Mouse (Mus musculus): ENCODE measurements at regions not wholly inside any gene's neighbourhood (a gene's known extent, or its start where the extent isn't known, plus 50 kb on each side); places are given as distances from the start of the nearest gene placed in this dataset.

GRCm38 (mm10) chr16:51117836-51118235 is 526.9 kb upstream of the Ccdc54 start:
- no peak for TF ChIP-seq CTCF (IDR thresholded peaks at IDR 0.05; ENCODE audit: control insufficient read depth, insufficient read depth, insufficient read length)
- no peak for TF ChIP-seq MYOD1 (IDR thresholded peaks at IDR 0.05; ENCODE audit: control insufficient read depth, insufficient read length, low read depth)
- TF ChIP-seq USF1 (IDR thresholded peaks at IDR 0.05; ENCODE audit: low read depth) = no peak

Measured in C2C12 (cell line).